Mouse (Mus musculus): Measurements from ENCODE around the gene Myo16.

DNA sequence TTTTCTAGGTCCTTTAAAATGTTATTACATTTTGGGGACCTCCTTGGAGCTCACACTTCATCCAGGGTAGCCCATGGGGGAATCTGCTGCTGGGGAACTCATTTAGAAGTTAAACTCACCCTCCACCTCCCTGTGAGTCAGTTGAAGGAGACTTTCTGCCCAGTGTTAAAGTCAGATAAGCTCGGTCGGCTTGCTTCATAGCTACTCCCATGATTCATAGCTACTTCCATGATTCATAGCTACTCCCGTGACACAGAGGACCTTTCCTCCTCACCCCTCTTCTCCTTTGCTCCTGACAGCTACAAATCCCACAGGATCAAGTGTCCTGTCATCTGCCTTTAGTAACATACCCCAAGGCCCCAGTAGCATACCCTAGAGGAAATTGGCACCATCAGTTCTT lies 89.6 kb downstream of the Myo16 start:
- TF ChIP-seq CTCF (IDR thresholded peaks at IDR 0.05; ENCODE audit: low read depth) (no peak), EP300 (optimal IDR thresholded peaks at IDR 0.05) (no peak)

Measured in stomach, postnatal 0 days (tissue).